Mouse (Mus musculus) right cerebral cortex, postnatal 4 days (tissue): ENCODE measurements around the gene Mtch1.
"Not testable (repeated sequence)": the region's sequence is repeated elsewhere in the genome, so short reads cannot be mapped to it uniquely, and the experiment has no call there.

ENCODE experiments used
- DNase-seq: peaks from one replicate; pipeline ENCODE4 v3.0.0-alpha.2; 2022

Mtch1 gene

DNA sequence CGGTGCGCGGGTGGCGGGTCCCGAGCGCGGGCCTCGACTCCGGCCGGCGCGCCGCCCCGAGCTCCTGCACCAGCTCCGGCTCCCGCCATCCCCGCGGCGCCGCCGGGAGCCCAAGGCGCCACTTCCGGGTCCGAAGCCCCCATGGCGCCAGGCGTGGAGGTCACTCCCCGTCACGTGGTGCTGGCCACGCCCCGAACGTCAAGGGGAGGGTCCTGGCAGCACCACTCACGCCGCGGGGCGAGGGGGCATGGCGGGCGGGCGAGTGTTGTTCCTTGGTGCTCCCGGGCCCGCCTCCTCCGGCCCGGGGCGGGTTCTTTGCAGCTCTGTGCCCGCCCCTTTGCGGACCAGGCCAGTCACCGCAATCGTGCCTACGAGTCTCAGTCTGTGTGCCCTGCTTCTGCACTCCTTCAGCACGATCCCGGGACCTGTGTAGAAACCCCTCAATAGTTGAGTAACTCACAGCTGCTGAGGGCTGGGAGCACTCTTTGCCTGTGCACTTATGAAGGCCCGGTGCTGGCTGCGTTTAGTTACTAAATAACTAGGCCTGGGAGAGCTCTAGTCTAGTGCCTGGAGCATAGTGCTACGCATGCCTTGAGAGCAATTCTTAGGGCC is at the start of gene Mtch1:
Mtch1 (minus strand) TSS at position 290 of the 612 bp plus-strand sequence.
- peak; percentile 93 for DNase-seq

- peak; percentile 80 for DNase-seq
Observed at GRCm38 (mm10) chr17:29396821-29397242, 49.1 kb upstream of the Mtch1 start.

DNA sequence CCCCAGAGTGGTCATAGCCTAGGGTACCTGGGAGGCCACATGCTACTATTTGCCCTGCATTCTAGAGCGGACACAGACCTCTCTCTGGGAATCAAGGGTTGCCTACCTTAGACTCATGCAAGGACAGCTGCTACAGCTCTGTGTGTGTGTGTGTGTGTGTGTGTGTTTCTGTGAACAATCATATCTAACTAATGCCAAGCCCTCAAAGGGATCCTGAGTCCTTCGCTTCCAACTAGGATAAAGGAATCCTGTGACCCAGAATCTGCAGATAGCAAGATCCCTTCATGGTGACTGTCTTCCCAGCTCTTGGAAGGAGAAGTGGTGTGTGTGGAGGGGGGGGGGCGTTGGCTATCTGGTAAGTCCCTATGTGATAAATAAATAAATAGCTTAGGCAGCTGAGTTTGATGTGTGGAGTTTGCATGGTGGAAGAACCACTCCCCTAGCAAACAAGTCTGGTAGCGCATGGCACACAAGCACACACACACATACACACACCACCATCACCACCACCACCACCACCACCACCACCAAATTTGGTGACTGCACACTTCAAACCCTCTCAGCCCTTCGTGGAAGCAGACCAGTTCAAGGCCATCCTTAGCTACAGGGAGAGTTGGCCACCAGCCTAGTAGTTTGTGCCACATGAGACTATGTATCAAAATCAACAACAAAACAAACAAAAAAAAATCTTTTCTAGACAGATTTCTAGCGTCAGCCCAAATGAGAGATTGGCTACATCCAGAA is 48.5 kb upstream of the Mtch1 start:
- DNase-seq, result no peak

- no peak for DNase-seq
Observed at GRCm38 (mm10) chr17:29395381-29395780, 47.6 kb upstream of the Mtch1 start.

DNA sequence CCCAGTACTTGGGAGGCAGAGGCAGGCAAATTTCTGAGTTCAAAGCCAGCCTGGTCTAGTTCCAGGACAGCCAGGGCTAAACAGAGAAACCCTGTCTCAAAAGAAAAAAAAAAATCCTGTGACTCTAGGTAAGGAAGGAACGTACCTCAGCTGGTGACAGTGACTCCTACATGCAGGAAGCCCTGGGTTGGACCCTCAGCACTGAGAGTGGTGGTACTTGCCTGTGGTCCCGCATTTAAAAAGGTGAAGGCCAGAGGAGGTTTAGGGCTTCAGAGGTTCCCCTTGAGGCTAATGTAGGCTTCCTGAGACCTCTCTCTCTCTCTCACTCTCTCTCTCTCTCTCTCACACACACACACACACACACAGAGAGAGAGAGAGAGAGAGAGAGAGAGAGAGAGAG is 47.0 kb upstream of the Mtch1 start:
- not testable (repeated sequence) for DNase-seq

GRCm38 (mm10) chr17:29394106-29394760 is 46.5 kb upstream of the Mtch1 start:
- no peak for DNase-seq

- no peak for DNase-seq
Observed at GRCm38 (mm10) chr17:29393335-29394089, 45.8 kb upstream of the Mtch1 start.

GRCm38 (mm10) chr17:29391280-29391679 is 43.5 kb upstream of the Mtch1 start:
- no peak for DNase-seq

DNA sequence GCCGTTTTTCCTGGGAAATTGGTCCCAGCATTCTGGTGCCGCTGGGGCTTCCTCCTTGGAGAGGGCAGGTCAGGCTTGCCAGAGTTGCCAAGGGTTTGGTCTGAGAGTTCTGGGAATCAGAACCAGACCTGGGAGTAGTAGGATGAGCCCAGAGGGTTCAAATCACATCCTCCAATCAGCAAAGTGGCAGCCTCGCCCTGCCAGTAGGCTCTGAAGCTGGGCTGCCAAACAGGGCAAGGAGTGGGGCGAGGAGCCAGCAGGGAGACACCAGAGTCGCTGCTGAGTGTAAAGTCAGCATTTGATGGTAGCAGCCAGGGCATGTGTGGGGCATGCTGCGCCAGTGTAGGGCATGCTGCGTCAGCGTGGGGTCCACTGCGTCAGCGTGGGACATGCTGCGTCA is 41.2 kb upstream of the Mtch1 start:
- peak; percentile 27 for DNase-seq

- DNase-seq, result no peak
Observed at GRCm38 (mm10) chr17:29385746-29386145, 38.0 kb upstream of the Mtch1 start.

DNA sequence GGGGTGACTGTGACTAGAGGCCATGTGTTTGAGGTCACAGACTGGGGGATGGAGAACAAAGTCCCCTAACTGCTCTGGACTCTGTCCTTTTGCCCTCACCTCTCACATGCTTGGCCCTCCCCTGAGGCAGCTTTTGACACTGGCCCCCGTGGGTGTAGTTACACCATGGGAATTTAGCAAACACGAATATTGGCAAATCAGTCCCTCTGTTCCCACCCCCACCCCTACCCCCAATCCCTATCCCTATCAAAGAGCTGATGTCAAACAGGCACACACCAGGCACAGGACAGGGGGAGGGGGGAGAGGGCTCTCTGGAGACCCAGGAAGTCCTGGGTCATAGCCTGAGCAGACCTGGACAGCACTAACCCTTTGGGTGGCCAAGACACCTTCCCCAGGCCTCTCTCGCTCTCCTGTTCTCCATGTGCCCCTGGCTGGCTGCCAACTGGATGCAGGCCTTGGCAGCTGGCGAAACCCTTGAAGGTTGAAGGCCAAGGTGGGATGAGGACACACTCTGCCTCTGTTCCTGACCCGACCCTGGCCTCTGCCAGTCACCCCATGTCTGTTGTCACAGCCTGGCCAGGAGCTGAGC is 37.2 kb upstream of the Mtch1 start:
- DNase-seq, result peak; percentile 18

DNA sequence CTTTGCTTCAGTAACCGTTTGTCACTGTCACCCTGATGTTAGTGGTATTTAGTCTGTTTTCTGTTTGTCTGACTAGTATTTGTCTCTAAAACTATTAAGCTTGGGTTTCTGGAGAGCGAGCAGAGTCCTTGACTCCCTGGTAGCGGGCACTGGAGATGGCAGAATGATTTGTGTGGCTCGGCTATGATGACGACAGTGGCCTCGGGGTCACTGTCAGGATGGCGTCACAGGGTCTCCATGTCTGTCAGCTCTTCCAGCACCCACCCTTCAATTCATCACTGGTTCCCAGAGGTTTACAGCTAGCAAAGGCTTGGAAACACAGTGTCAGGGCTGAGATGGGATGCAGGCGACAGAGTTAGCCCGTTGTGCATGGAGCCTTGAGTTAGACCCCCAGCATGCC is 36.2 kb upstream of the Mtch1 start:
- DNase-seq, result no peak

DNA sequence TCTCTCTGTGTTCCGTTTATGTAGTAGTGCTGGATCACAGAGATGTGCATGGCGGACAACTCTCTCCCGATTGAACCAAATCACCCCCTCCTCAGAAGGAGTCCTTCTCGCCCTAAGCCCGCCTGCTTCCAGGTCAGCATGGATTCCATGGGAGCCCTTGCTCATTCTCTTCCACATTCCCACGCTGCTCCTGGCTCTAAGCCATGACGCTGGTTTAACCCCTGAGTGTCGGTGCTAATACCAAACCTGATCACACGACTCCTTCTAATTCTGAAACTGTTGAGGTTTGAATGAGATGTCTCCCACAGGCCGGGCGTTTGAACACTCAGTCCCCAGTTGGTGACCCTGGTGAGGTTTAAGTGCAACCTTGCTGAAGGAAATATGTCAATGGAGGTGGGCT is 34.7 kb upstream of the Mtch1 start:
- DNase-seq, result peak; percentile 20

DNA sequence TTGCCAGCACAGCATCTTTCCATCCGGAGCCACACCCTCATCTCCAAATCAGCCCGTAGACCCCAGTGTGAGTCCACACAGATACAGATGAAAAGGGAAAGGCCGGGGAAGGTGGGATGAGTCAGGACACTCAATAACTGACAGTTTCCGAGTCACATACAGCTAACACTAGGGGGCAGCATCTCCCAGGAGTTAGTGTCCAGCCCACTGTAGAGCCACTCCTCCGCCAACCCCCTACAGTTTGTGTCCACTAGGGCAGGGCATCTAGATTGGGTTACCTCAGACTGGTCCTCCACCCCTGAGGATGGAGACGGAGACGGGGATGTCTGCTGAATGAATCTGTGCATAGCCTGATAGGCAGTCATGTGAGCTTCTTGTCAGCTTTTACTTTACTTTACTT is 33.7 kb upstream of the Mtch1 start:
- DNase-seq, result peak; percentile 49

GRCm38 (mm10) chr17:29380241-29380640 is 32.5 kb upstream of the Mtch1 start:
- no peak for DNase-seq

DNA sequence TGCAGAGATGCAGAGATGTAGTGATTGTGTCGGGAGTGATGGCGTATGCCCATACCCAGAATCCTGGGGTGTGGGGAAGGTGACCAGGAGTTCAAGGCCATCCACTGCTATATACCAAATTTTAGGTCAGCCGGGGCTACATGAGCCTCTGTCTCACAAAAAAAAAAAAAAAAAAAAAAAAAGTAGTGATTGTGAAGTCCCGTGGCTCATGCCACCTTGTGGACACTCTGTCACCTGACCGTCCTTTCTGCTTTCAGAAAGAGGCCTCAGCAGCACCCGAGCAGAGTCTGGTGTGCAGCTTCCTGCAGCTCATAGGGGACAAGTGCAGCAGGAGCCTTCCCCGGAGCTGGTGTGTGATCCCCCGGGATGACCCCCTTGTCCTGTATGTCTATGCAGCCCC is 30.3 kb upstream of the Mtch1 start:
- DNase-seq, result no peak

- DNase-seq, result no peak
Observed at GRCm38 (mm10) chr17:29375871-29376270, 28.1 kb upstream of the Mtch1 start.

- peak; percentile 92 for DNase-seq
Observed at GRCm38 (mm10) chr17:29370984-29371723, 23.4 kb upstream of the Mtch1 start.

- no peak for DNase-seq
Observed at GRCm38 (mm10) chr17:29368726-29369125, 21.0 kb upstream of the Mtch1 start.

GRCm38 (mm10) chr17:29365105-29365621 is 17.4 kb upstream of the Mtch1 start:
- no peak for DNase-seq

- DNase-seq, result no peak
Observed at GRCm38 (mm10) chr17:29363109-29363508, 15.4 kb upstream of the Mtch1 start.
